Mouse (Mus musculus) cortical plate, adult 2 months (tissue): ENCODE data around the gene Nhej1. TPM values are rescaled to one million over a fixed set of nuclear protein-coding genes. Genes with fewer than 3 reads are reported as not detected.
A peak's percentile ranks its signal among the peaks of the same experiment; 100 is the strongest.

Experiments used
- H3K27ac ChIP-seq: fragments of 200-500 bp; 2 replicates; pipeline ENCODE4 v1.5.1; 2012; ENCODE audit warnings: low read length, control low read depth, inconsistent platforms; ENCODE audit not compliant: insufficient read depth
- H3K4me1 ChIP-seq: fragments of 200-500 bp; 2 replicates; pipeline ENCODE4 v1.6.1; 2011; ENCODE audit warnings: low read length; ENCODE audit not compliant: control insufficient read depth, insufficient read depth
- H3K4me3 ChIP-seq: fragments of 200-500 bp; 2 replicates; pipeline ENCODE4 v1.5.1; 2011; ENCODE audit warnings: mild to moderate bottlenecking, low read length, control low read depth; ENCODE audit not compliant: insufficient read depth
- CTCF ChIP-seq: fragments of 200-500 bp; IDR thresholded peaks from 2 replicates; pipeline ENCODE4 v1.5.1; 2011; ENCODE audit warnings: mild to moderate bottlenecking, control low read depth, low read length; ENCODE audit not compliant: insufficient read depth; ENCODE audit errors: extremely low read depth
- POLR2A ChIP-seq: fragments of 200-500 bp; IDR thresholded peaks from 2 replicates; pipeline ENCODE4 v1.6.1; 2011; ENCODE audit warnings: mild to moderate bottlenecking, low read length, control low read depth; ENCODE audit not compliant: insufficient read depth; ENCODE audit errors: extremely low read depth
- polyA plus RNA-seq: library from polyadenylated mRNA; depleted of rRNA; stranded (reverse); fragments of >200 nt; gene quantifications from 2 replicates; pipeline ENCODE4 v1.2.3, GENCODE M21; 2012; rRNA removed

The Nhej1 gene
- polyA plus RNA-seq, result 2.0 and 2.2 TPM in 2 replicates

GRCm38 (mm10) chr1:75124346-75125321 is at the start of gene Nhej1:
TSS of gene Nhej1 (minus strand) at chr1:75125200.
- H3K4me1 ChIP-seq, result peaks cover 1% of the 10 kb centered on the region; the same call in 1 of the 2 replicates
- peak within 1 kb of the TSS; percentile 96 for H3K27ac ChIP-seq
- peak within 1 kb of the TSS; percentile 75 for H3K4me3 ChIP-seq
- TF ChIP-seq CTCF (peak; percentile 62), POLR2A (peak; percentile 76; the same call in 1 of the 2 replicates)

DNA sequence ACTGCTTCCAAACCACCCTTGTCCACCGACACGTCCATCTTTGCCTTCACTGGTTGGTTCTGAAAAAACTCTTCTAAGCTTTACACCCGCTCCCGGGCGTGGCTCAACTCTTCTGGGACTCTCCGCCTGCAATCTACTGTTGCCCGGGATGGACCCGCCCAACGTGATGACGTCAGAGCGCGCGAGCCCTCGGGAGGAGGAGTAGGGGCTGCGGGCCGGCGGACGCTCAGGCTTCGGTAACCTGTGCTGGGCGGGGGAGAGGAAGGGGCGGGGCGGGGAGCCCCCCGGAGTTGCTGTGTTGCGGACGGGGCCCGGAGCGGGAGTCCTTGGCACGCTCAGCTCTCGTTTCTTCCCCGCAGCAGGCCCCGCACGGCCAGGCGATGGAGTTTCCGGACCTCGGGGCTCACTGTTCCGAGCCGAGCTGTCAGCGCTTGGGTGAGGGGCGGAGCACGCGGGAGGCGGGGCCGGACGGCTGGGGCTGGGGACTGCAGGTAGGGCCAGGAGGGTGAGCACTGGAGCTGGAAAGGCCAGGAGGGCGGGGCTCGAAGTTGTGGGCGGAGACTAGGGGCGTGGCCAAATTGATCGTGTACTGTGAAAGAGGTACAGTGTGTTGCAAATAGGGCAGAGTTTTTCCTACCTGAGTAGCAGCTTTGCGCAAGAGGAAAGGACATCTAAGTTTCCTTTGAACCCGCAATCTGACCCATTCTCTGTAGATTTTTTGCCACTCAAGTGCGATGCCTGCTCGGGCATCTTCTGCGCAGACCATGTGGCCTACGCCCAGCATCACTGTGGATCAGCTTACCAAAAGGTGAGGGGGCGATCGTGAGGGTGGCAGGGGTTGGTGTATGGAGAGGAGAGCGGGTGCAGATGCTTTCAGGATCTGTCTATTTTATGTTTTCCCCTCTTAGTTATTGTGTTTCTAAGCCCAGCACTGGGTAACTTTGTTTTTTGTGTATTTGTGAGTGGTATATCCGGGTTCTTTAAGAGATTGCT is 43.8 kb upstream of the Nhej1 start, which contains the start of gene Zfand2b:
TSS of gene Zfand2b (plus strand) at position 175 of the 993 bp plus-strand sequence.
- peak within 1 kb of the TSS; percentile 46 for H3K4me3 ChIP-seq

DNA sequence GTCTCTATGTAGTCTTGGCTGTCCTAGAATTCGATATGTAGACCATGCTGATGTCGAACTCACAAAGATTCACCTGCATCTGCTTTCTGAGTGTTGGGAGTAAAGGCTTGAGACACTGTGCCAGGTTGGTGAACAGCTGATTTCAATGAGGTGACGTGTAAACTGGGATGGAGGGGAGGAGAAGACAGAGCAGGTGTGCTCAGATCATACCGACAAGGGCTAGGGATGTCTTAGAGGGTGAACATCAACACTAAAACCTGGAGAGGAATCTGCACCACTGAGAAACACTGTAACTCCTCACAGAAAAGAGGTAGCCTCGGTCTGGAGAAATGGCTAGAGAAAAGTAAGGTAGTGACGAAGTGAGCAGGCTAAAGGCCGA is 43.1 kb upstream of the Nhej1 start:
- Histone ChIP-seq H3K27ac (no peak overlapping the region), H3K4me3 (peak overlapping the region; percentile 46), H3K4me1 (peaks cover 5% of the 10 kb centered on the region)
- TF ChIP-seq POLR2A (no peak), CTCF (no peak)

More for the DNA sequence above, 43.8 kb upstream of the Nhej1 start, which contains the start of gene Zfand2b:
- no peak within 1 kb of the TSS for H3K27ac ChIP-seq
- peaks cover 5% of the 10 kb centered on the region for H3K4me1 ChIP-seq
- TF ChIP-seq CTCF, result no peak
- peak; percentile 76 for TF ChIP-seq POLR2A

- Histone ChIP-seq H3K4me1 (no peaks in the 10 kb centered on the region), H3K4me3 (no peak overlapping the region), H3K27ac (no peak overlapping the region)
- TF ChIP-seq POLR2A, result no peak
- TF ChIP-seq CTCF, result no peak
Observed at GRCm38 (mm10) chr1:75160256-75160617, 35.2 kb upstream of the Nhej1 start.

- H3K4me1 ChIP-seq, result no peaks in the 10 kb centered on the region
- TF ChIP-seq CTCF, result no peak
- TF ChIP-seq POLR2A, result no peak
- H3K4me3 ChIP-seq, result no peak overlapping the region
- H3K27ac ChIP-seq, result no peak overlapping the region
Observed at GRCm38 (mm10) chr1:75159540-75160255, 34.7 kb upstream of the Nhej1 start.

DNA sequence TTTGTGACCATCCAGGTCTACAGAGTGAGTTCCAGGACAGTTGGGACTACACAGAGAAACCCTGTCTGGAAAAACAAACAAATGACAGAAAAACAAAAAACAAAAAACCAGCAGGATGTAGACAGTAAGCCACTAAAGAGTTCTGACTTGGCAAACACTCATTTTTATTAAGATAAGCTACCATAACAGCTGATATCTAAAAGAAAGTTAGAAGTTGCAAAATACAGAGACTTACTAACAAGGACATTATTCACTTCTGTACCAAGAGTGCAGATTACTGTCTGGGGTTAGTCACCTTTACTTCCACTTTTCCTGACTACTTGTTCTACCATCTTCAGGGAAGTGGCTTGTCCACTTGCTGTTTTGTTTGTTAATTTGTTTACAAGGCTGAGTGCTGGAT is 34.0 kb upstream of the Nhej1 start:
- no peak overlapping the region for H3K27ac ChIP-seq
- TF ChIP-seq CTCF, result no peak
- no peak overlapping the region for H3K4me3 ChIP-seq
- no peaks in the 10 kb centered on the region for H3K4me1 ChIP-seq

- TF ChIP-seq POLR2A (no peak), CTCF (no peak)
- no peak overlapping the region for H3K27ac ChIP-seq
- H3K4me3 ChIP-seq, result no peak overlapping the region
- H3K4me1 ChIP-seq, result no peaks in the 10 kb centered on the region
Observed at GRCm38 (mm10) chr1:75155837-75156236, 30.8 kb upstream of the Nhej1 start.

- no peak overlapping the region for H3K4me3 ChIP-seq
- no peaks in the 10 kb centered on the region for H3K4me1 ChIP-seq
- TF ChIP-seq CTCF (no peak), POLR2A (no peak)
Observed at GRCm38 (mm10) chr1:75148727-75149126, 23.7 kb upstream of the Nhej1 start.

More at GRCm38 (mm10) chr1:75148727-75149126, 23.7 kb upstream of the Nhej1 start:
- H3K27ac ChIP-seq, result no peak overlapping the region
